Mouse (Mus musculus) cerebellum, adult (tissue): ENCODE data around the gene Bag1.

Source experiments
- ATAC-seq: cut with Nextera tagmentation; 2 replicates; pipeline ENCODE4 v1.9.2; 2017; ENCODE audit warnings: mild to moderate bottlenecking, moderate library complexity, mixed read lengths; ENCODE audit not compliant: insufficient number of reproducible peaks, low FRiP score, low TSS enrichment

Gene Bag1

DNA sequence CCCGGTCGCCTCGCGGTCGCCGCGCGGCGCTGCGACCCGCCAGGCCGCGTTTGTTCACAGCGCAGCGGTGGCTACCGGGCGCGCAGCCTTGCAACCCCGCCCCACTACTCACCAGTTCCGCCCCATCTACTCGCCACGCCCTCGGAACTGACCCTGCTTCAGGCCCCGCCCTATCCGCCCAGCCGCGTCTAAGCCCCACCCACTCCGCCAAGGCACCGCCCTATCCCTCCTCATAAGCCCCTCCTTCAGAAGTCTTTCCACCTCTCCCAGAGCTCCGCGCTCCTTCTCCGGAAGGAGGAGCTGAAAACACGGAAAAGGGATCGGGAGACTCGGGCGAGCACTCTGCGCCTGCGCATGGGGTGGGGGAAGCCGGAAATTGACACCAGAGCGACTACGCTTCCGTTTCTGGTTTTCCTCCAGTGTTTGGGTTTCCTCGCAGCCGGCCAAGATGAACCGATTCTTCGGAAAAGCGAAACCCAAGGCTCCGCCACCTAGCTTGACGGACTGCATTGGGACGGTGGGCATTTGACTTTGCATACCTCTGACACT lies at the start of gene Bag1, which contains the start of gene Chmp5:
Gene Bag1 (minus strand): TSS at position 135 of the 549 bp plus-strand sequence.
Gene Chmp5 (plus strand): TSS at position 248 of the 549 bp plus-strand sequence.
- ATAC-seq: peak; percentile 94

DNA sequence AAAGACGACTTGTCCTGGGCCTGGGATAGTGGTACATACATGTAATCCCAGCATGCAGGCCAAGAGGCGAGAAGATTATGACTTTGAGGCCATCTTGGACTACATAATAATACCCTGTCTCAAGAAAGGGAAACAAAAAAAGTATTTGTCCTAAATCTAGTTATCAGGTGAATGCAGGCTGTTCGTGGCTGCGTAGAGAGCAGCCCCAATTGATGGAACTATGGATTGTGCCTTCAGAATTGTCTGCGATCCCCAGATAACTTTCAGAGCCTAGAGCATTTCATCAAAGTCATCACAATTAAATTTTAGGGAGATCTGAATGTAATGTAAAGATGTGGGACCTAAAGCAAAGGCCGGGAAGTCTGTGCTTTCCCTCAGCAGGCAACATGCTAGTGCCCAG lies 48.2 kb upstream of the Bag1 start:
- no peak for ATAC-seq

DNA sequence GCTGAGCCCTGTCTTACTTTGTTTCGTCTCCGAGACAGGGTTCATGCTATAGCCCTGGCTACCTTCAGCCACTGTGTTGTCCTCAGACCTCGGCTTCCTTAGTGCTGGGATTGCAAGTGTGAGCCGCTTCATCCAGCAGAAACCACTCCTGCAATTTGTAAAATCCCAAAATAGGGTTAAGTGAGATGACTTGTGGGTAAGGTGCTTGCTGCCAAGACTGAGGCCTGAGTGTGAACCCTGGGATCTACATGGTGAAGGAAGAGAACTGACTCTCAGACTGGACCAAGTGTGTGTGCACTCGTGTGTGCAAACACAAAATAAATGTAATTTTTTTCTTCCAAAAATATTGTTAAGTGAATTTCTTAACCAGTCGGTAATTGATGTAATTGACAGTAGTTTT lies 41.5 kb upstream of the Bag1 start:
- no peak for ATAC-seq

DNA sequence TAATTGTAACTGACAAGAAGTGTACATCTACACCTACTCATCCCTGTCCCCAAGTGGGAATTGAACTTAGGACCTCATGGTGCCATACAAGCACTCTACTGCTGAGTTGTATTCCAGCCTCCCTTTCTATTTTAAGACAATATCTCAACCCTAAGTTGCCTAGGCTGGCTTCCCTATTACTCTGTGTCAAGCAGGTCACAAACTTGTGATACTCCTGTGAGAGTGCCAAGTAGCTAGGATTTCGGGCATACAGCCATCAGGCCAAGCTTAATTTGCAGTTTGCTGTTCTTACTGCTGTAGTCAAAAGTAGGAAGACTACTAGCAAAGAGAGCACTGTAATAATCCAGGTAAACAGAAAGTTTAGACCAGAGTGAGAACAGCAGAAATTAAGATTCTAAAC lies 35.6 kb upstream of the Bag1 start:
- no peak for ATAC-seq

DNA sequence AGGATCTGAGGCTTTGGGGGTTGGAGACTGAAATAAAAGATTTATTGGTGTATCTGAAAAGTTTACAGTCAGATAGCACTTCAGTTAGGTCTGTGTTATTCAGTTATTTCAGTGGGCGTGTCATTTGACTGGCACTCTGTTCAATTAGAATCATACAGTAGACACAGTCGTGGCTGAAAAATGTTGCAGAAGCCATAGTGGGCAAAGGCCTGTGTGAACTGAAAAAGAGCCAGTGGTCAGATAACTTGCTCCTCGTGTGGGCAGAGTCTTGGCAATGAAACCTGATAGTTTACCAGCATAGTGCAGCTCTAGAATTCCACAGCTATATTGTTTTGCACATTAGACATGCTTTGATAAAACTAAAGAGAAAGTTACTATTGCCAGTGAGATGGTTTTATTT lies 34.4 kb upstream of the Bag1 start:
- no peak for ATAC-seq

DNA sequence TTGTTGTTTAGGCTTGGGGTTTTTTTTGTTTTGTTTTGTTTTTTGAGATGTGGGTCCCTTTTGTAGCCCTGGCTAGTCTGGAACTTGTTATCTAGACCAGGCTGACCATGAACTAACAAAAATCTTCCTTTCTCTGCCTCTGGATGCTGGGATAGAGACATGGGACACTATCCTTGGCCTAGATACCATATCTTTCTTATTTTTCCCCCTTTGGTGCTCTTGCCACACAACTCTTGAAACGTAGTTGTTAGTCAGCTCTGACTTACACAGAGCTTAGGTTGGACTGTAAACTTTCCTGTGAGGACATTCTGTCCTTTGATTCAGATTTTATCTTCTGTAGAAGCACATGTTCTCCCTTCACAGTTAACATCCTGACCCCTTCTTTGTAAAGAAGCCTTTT lies 31.3 kb upstream of the Bag1 start:
- ATAC-seq: no peak

DNA sequence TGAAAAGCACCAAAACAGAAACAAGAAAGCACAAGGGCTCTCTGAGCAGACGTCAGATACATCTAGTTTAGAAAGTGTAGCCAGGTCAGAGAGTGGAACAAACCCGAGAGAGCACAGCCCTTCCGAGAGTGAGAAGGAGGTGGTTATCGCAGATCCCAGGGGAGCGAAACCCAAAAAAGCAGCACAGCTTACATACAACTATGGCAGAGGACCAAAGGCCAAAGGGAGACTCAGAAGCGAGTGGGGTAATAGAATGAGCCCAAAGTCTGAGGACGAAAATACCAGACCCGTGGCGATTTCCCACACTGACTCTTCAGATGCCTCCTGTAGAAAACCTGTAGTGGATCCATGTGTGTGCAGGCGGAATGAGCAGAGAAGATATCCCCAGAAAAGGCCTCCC lies 28.6 kb upstream of the Bag1 start:
- ATAC-seq: no peak

DNA sequence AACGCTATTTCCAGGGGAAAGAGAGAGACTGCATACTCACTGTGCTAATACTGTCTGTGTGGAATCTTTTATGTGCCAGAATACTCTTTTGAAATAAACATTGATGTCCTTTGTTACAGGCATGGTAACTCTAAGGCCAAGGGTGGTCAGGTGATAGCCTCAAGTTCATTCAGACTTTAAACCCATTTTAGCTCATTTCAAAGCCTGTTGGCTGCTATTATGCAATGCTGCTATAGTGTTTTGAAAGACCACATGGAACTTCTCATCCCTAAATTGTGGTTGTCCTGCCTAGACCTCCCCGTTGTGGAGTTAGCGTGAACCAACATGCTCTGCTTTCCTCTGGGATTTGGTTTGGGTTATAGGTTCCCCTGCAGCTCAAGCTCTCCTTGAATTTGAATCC lies 27.6 kb upstream of the Bag1 start:
- no peak for ATAC-seq

DNA sequence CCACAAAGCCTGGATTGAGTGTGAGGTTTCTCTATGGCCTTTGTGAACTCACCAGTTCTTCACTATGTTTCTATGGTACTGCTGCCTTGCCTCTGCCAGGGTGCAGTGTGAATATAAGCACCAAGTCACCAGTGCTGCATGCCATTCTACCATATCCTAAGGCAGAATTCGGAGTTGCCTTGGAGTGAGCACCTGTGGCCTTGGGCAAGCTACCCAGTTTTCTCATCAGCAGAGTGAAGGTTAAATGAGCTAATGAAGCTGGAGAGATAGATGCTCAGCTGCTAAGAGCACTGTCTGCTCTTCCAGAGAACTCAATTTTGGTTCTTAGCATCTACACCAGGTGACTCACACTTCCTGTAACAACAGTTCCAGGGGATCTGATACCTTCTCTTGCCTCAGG lies 25.9 kb upstream of the Bag1 start:
- ATAC-seq: no peak

DNA sequence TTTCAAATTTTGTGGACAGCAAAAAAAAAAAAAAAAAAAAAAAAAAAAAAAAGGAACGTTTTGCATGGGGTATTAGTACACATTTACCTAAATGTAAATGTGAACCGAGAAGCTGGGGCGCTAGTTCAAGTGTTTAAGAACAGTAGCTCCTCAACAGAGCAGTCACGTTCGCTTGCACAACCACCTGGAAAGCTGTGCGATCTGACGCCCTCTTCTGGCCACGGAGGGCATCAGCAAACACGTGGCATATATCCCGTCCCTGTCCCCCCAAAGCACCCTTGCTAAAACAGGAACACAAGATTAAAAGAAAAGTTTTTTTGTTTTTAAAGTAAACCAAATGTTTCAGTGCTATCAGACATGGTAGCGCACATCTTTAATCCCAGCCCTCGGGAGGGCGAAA lies 23.6 kb upstream of the Bag1 start:
- ATAC-seq: no peak

DNA sequence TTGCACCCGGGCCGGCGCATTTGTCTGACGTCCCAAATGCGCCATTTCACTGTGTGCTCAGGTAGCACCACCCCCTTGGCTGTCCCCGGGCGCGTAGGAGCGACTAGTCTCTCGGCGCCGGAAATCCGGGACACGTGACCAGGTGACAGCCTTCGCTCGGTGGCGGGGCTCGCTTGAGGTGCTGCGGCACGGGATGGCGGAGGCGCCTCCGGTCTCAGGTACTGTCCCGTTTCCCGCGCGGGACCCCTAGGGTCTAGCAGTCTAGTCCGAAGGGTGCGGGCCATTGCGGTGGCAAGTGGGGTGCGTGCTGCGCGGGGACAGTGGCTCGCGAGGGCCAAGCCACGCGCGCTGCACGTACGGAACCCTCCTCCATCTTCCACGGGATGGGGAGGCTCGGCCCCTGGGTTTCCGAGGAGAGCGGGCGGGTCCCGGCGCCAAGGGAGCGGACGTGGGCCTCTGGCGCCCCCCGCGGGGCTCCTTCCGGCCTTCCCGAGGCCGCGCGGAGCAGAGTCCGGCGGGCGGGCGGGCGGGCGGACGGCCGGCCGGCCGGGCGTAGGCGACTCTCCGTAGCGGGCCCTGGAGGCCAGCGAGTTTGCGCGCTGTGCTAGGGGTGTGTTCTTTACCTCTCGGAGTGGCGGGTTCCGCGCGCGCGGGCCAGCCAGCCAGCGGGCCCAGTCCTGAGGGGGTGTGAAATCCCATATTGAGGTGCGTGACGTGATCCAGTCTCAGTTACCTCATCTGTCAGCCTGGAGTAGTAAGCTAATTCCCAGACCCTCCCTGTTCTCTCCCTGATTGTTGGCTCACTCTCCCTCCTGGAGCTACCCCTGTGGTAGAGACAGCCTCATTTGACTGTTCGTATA lies 23.0 kb upstream of the Bag1 start, which contains the start of gene Nfx1:
Gene Nfx1 (plus strand): TSS at position 65 of the 860 bp plus-strand sequence.
- peak; percentile 93 for ATAC-seq

DNA sequence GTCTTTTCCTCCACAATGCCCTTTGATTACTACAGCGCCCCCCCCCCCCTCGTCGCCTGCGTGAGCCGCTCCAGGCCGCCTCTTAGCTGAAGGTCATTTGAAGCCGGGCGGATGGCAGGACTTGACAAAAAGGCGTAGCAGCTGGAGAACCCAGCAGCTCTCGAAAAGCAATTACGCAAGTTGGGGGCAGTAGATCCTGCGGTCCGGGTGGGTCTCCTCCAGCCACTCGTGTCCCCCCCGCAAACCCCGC lies 22.4 kb upstream of the Bag1 start:
- no peak; the same call in 1 of the 2 replicates for ATAC-seq

DNA sequence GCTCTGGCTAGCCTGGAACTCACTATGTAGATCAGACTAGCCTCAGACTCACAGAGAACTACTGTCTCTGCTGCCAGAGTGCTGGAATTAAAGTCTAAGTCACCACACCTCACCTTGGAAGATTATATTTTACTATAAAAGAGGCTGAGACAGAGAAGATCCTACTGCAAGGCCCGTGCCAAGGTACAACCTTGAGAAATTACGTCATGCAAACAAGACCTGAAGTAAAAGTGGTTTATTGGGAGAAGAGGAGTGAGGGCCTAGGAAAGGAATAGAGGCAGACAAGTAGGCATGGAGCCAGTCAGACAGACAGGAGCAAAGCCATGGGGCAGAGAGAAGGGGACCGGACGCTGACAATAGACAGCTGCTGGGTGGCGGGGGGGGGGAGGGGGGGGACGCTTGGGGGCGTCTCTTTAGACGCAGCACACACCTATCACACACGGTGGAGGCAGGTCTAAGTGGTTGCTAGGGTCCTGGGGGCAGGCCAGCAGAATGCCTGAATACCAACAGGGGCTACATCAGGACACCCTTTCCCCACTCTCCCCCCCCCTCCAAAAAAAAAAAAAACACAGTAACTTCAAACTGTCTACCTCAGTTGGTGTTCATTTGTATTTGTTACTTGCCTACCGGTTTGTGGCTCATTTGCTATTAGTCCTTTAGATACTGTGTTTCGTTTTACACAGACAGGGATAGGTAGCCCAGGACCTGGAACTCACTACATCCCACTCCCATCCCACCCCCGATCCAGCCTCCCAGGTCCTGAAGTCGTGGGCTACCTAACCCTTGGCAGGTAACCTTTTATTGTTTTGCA lies 21.9 kb upstream of the Bag1 start:
- no peak for ATAC-seq

DNA sequence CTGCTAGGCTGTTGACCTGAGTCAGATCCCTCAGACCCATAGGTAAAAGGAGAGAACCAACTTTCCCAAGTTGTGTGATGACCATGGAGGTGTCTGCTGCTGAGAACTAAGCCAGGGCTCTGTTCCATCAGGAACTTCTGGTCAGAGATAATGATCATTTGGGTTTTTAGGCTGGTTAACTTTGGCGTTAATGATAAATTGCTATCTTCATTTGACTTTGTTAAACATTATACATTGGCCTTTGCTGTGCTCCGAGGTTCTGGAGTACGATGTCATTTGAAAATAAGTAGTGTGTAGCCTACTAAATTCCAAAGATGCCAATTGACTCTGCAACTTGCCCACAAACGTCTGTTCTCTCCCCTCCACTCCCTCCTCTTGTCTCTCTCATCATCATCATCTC lies 21.1 kb upstream of the Bag1 start:
- ATAC-seq: no peak

DNA sequence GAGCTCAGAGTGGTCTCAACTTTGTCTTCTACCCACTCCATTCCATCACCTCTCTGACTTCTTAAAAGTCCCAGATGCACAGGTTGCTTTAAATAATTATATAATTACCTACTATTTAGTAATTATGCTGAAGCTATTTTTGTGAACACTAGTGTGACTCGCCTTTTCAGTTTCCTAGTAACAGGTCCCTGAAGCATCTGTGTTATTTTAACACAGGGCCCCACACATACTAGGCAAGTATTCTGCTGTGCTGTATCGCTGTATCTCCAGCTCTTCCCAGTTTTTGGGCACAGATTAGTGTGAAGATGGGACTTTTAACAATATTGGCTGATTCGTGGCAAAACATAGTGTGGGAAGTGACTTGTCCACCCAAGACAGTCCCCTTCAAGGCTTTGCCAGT lies 15.4 kb upstream of the Bag1 start:
- no peak for ATAC-seq

DNA sequence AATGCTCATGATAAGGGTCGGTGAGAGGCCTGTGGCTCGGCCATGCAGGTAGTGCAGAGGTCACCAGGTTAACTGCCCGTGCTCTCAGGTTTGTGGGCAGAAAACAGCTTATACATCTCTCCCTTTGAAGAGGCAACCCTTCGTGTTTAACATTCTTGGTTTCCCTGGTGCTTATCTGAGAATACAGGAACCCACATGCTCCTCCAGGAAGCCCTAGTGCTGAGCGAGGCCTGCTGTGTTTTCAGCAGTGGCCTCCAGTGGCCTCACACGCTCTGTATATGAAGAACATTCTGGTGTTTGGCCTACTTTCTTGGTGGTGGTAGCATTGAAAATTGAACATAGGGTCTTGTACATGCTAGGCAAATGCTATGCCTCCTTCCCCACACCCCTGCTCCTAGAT lies 7.8 kb upstream of the Bag1 start:
- ATAC-seq: no peak

DNA sequence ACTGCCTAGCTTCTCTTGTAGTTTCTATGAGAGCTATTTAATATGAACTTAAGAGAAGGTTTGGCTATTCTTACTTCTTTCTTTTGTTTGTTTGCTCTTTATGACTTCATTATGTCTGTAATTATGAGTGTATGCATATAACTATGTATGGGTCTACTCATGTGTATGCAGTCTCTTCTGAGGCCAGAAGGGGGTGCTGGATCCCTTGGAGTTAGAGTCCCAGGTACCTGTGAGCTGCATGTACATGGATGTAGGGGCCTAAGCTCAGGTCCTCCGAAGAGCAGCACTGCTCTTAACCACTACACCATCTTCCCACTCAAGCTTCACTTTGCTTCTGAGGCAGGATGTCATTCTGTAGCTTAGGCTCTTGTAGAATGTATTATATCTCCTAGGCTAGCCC lies 5.4 kb upstream of the Bag1 start:
- no peak for ATAC-seq

DNA sequence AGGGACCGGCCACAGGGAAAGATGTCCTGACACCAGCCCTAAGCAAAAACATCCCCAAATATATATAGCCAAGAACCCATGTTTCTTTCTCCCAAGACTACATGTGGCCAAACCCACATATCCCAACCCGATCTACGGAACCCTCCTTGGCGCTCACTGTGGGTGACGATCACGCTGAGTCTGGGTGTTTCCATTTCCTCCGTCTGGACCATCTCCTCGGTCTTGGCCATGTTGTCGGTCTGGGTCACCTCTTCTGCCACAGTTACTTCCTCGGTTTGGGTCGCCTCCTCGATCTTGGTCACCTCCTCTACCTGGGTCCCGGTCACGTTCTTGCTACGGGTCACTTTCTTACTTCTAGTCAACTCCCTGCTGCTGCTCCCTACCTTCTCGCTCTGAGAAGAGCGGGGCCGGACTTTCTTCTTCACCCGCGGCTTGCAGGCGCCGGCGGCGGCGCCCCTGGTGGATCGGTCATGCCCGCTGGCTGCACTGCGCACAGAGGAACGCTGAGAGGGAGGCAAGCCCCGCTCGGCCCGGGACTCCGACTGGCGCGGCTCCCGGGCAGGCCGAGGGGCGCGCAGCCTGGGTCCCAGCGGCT lies 432 bp downstream of the Bag1 start:
- peak; percentile 71 for ATAC-seq

DNA sequence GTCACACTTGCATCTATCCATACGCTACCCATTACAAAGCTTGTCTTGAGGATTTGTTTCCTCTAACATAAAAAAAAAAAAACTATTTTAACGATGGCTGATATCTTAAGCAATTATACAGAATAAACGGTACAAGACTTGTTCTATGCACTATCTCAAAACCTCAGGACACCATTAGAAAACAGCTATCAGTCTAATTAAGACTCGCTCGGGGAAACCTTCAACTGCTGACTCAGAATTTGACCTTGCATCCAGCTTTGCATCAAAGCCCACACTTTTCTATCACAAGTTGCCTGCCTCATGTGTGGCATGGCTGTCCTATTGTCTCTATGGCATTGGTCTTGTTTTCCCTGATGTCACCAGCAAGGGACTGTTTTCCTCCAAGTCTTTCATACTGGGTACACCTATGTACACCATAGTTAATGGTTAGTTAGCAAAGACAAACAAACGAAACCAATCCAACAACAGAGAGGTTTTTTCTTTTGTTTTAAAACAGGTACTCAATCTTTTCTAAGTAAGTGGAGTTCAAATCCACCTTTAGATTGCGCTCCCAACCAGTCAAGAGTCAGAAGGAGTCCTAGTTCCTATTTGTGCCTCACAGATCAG lies 1.5 kb downstream of the Bag1 start:
- no peak for ATAC-seq

DNA sequence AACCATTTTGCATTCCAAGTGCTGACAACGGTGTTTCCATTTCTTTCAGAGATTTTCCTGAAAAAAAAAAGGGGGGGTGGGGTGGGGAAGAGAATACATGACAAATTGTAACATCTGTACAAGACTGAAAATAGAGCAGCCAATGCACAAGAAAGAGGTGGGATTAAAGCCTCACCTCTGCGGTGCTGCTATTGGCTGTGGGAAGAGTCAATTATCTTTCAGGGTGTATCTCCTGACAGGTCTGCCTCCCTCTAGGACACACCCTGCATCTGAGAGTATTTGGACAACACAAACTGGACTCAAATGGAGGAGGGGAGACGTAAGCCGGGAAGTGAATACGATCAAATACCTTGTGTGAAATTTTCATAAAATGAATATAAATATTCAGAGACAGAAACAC lies 4.4 kb downstream of the Bag1 start:
- no peak for ATAC-seq

DNA sequence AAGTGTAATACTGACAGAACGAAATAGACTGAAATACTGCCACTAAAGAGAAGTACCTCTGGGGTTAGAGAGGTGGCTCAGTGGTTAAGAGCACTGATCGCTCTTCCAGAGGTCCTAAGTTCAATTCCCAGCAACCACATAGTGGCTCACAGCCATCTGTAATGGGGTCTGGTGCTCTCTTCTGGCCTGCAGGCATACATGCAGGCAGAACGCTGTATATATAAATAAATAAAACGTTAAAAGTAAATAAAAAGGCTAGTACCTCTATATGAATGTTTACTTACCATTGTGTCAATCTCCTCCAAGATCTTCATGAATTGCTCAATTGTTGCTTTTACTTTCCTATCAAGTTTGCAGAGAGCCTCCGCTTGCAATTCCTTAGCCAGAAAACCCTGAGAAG lies 9.3 kb downstream of the Bag1 start:
- no peak for ATAC-seq
